Mouse (Mus musculus): ENCODE results near the gene Gpr146. TPM values are rescaled to one million over a fixed set of nuclear protein-coding genes. Genes with fewer than 3 reads are reported as not detected.

The Gpr146 gene
- polyA plus RNA-seq, 1 experiment = 0.91 TPM

DNA sequence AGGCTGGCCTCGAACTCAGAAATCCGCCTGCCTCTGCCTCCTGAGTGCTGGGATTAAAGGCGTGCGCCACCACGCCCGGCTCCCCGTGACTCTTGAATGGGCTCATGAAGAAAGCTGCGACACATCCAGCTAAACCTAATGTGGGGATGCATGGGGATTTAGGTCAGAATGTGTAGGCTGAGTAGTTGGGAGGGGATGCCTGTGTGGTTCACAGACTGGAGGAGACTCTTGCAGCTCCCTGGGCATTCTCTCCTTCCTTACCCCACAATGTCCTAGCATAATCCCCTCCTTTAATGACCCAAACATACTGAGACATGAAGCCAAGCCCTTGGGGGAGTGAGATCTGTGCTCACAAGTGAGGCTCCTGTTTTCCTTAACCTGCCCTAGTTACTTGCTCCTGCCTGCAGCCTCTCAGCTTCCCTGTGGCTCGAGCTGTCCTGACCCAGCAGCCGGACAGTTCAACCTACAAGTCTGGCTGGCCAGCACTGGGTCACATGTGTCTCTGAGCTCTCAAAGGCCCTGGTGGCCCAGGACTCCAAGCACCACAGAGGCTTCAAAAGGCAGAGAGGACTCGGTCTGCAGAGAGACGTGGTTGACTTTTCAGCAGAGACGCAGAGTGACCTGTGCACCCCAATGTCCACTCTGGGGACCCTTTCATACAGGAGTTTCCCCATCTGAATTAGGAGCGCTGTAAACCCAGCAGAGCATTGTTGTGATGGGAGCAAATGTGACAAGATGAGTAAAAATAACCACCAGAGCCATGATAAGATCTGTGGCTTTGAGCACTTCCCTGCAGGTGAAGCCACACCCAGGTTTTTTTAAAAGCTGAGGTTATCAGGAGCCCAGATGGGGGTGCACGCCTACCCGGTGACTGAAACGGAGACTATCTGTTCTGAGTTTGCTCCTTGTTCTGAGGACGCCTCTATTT lies 4.4 kb downstream of the Gpr146 start:
- H3K4me1 ChIP-seq (ENCODE audit: control insufficient read depth, insufficient read depth, low read length) = no peaks in the 10 kb centered on the region

DNA sequence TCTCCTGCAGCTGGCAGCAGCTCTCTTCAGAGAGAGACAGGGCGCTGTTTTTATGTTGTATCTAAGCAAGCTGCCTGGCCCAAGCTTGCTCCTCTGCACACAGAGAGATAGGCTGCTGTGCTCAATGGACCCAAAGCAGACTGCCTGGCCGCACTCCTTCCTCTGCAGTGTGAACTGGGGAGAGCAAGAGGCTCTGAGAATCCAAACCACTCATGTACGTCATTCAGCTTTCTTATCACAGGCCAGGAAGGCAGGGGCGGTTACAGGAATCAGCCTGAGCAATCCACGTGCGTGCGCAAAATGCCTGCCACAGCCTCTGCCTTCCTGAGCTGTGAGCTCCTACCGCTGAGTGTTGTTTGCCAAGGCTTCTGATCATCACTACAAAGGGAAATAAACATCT lies 5.3 kb downstream of the Gpr146 start:
- TF ChIP-seq EP300 (IDR thresholded peaks at IDR 0.05; ENCODE audit: insufficient read depth, low read depth, low read length) (no peak), CTCF (IDR thresholded peaks at IDR 0.05; ENCODE audit: low read depth, low read length) (no peak), POLR2A (IDR thresholded peaks at IDR 0.05; ENCODE audit: insufficient read depth, low read length) (no peak)
- Histone ChIP-seq H3K36me3 (ENCODE audit: control insufficient read depth, insufficient read depth, low read length, poor library complexity, severe bottlenecking) (no peaks in the 10 kb centered on the region), H3K4me1 (ENCODE audit: control insufficient read depth, insufficient read depth, low read length) (no peaks in the 10 kb centered on the region), H3K9me3 (replicated peaks; ENCODE audit: control insufficient read depth, insufficient read depth, low read length, poor library complexity, severe bottlenecking) (no peaks in the 10 kb centered on the region), H3K27ac (ENCODE audit: insufficient read depth, low read length) (no peak overlapping the region), H3K4me3 (ENCODE audit: low read depth, low read length) (no peak overlapping the region), H3K27me3 (ENCODE audit: control insufficient read depth, insufficient read depth, low read length, poor library complexity, severe bottlenecking) (no peaks in the 10 kb centered on the region), H3K9ac (ENCODE audit: low read depth, poor library complexity, severe bottlenecking) (no peak overlapping the region)

More for the DNA sequence above, 4.4 kb downstream of the Gpr146 start:
- Histone ChIP-seq H3K36me3 (ENCODE audit: control insufficient read depth, insufficient read depth, low read length, poor library complexity, severe bottlenecking) (no peaks in the 10 kb centered on the region), H3K27ac (ENCODE audit: insufficient read depth, low read length) (no peak overlapping the region), H3K27me3 (ENCODE audit: control insufficient read depth, insufficient read depth, low read length, poor library complexity, severe bottlenecking) (no peaks in the 10 kb centered on the region), H3K4me3 (ENCODE audit: low read depth, low read length) (no peak overlapping the region), H3K9me3 (replicated peaks; ENCODE audit: control insufficient read depth, insufficient read depth, low read length, poor library complexity, severe bottlenecking) (no peaks in the 10 kb centered on the region), H3K9ac (ENCODE audit: low read depth, poor library complexity, severe bottlenecking) (no peak overlapping the region)
- no peak for TF ChIP-seq CTCF (IDR thresholded peaks at IDR 0.05; ENCODE audit: low read depth, low read length)
- TF ChIP-seq POLR2A (IDR thresholded peaks at IDR 0.05; ENCODE audit: insufficient read depth, low read length) = no peak
- no peak for TF ChIP-seq EP300 (IDR thresholded peaks at IDR 0.05; ENCODE audit: insufficient read depth, low read depth, low read length)

DNA sequence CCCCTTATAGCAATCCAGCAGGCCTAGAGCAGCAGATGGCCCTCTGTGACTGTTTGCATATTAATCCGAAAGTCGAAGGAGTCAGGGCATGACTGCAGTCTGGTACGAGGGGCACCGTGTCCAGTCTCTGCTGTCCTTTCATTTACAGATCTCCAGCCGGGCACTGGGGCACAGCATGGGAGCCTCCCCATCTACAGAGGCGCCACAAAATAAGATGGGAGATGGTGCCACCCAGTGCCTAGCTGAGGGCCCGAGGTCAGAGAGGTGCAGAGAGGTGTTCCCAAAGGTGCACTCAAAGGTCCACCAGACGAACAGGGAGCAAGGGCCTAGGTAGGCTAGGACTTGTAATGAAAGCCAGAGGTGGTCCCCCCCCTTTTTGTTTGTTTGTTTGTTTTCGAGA lies 5.7 kb downstream of the Gpr146 start:
- Histone ChIP-seq H3K9ac (ENCODE audit: low read depth, poor library complexity, severe bottlenecking) (no peak overlapping the region), H3K27me3 (ENCODE audit: control insufficient read depth, insufficient read depth, low read length, poor library complexity, severe bottlenecking) (no peaks in the 10 kb centered on the region), H3K27ac (ENCODE audit: insufficient read depth, low read length) (no peak overlapping the region), H3K36me3 (ENCODE audit: control insufficient read depth, insufficient read depth, low read length, poor library complexity, severe bottlenecking) (no peaks in the 10 kb centered on the region), H3K4me3 (ENCODE audit: low read depth, low read length) (no peak overlapping the region), H3K4me1 (ENCODE audit: control insufficient read depth, insufficient read depth, low read length) (no peaks in the 10 kb centered on the region), H3K9me3 (replicated peaks; ENCODE audit: control insufficient read depth, insufficient read depth, low read length, poor library complexity, severe bottlenecking) (no peaks in the 10 kb centered on the region)
- TF ChIP-seq EP300 (IDR thresholded peaks at IDR 0.05; ENCODE audit: insufficient read depth, low read depth, low read length) (no peak), CTCF (IDR thresholded peaks at IDR 0.05; ENCODE audit: low read depth, low read length) (no peak), POLR2A (IDR thresholded peaks at IDR 0.05; ENCODE audit: insufficient read depth, low read length) (no peak)

DNA sequence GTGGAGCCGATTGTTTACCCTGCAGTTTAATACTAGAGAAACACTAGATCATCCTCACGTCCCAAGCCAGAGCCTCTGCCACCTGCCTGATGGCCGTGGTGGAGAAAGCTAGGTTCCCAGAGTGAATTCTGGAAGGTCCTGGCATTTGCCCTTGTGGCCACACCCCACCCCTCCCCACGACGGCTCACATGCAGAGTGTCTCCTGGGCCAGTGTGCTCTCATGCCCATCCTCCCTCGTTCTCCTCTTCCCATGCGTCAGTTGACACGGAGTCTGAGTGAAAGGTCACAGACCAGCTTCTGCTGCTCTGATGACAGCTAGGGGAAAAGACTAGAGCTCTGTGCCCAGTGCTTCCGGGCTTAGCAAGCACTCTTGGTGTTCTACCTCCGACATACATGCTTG lies 7.0 kb downstream of the Gpr146 start:
- Histone ChIP-seq H3K36me3 (ENCODE audit: control insufficient read depth, insufficient read depth, low read length, poor library complexity, severe bottlenecking) (no peaks in the 10 kb centered on the region), H3K27me3 (ENCODE audit: control insufficient read depth, insufficient read depth, low read length, poor library complexity, severe bottlenecking) (no peaks in the 10 kb centered on the region), H3K4me1 (ENCODE audit: control insufficient read depth, insufficient read depth, low read length) (no peaks in the 10 kb centered on the region), H3K4me3 (ENCODE audit: low read depth, low read length) (no peak overlapping the region), H3K9me3 (replicated peaks; ENCODE audit: control insufficient read depth, insufficient read depth, low read length, poor library complexity, severe bottlenecking) (no peaks in the 10 kb centered on the region), H3K9ac (ENCODE audit: low read depth, poor library complexity, severe bottlenecking) (no peak overlapping the region), H3K27ac (ENCODE audit: insufficient read depth, low read length) (no peak overlapping the region)
- TF ChIP-seq EP300 (IDR thresholded peaks at IDR 0.05; ENCODE audit: insufficient read depth, low read depth, low read length) (no peak), POLR2A (IDR thresholded peaks at IDR 0.05; ENCODE audit: insufficient read depth, low read length) (no peak), CTCF (IDR thresholded peaks at IDR 0.05; ENCODE audit: low read depth, low read length) (no peak)

DNA sequence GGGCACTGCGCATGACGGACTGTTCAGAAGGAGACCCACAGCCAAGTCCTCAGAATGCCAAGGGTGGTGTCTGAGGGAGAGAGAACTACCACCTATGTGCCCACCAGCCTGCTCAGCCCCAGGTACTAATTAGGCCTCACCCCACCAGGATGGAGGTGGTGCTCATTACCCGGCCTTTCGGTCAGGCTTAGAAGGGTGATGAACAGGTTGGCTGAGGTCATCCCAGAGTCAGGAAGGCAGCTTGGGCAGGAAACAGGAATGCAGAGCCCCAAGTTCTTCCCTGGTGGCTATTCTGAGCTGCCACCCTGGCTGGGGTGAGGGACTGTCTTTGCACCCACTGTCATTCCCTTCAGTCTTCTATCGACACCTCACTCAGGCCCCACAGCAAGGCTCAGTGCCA lies 8.6 kb downstream of the Gpr146 start:
- no peak overlapping the region for H3K9ac ChIP-seq (ENCODE audit: low read depth, poor library complexity, severe bottlenecking)
- no peaks in the 10 kb centered on the region for H3K9me3 ChIP-seq (replicated peaks; ENCODE audit: control insufficient read depth, insufficient read depth, low read length, poor library complexity, severe bottlenecking)
- no peak overlapping the region for H3K4me3 ChIP-seq (ENCODE audit: low read depth, low read length)
- no peaks in the 10 kb centered on the region for H3K27me3 ChIP-seq (ENCODE audit: control insufficient read depth, insufficient read depth, low read length, poor library complexity, severe bottlenecking)
- TF ChIP-seq EP300 (IDR thresholded peaks at IDR 0.05; ENCODE audit: insufficient read depth, low read depth, low read length) (no peak), POLR2A (IDR thresholded peaks at IDR 0.05; ENCODE audit: insufficient read depth, low read length) (no peak), CTCF (IDR thresholded peaks at IDR 0.05; ENCODE audit: low read depth, low read length) (no peak)
- no peaks in the 10 kb centered on the region for H3K4me1 ChIP-seq (ENCODE audit: control insufficient read depth, insufficient read depth, low read length)
- no peaks in the 10 kb centered on the region for H3K36me3 ChIP-seq (ENCODE audit: control insufficient read depth, insufficient read depth, low read length, poor library complexity, severe bottlenecking)
- no peak overlapping the region for H3K27ac ChIP-seq (ENCODE audit: insufficient read depth, low read length)

All from ES-Bruce4 (cell line).